Mouse (Mus musculus) kidney, postnatal 0 days (tissue): ENCODE results near the gene Otulinl. TPM values are rescaled to one million over a fixed set of nuclear protein-coding genes. Genes with fewer than 3 reads are reported as not detected.

Source experiments
- ATAC-seq: fragments of 200-750 bp; cut with Nextera tagmentation; replicated peaks from 2 replicates; pipeline ENCODE4 v1.8.0; 2017; ENCODE audit warnings: low read depth, moderate number of reproducible peaks, moderate TSS enrichment, moderate library complexity; ENCODE audit not compliant: low FRiP score
- DNase-seq: peaks from one replicate; pipeline ENCODE4 v3.0.0-alpha.2; 2016; ENCODE audit warnings: low spot score
- H3K27ac ChIP-seq: fragments of 300-500 bp; sonication (generic); 2 replicates; pipeline ENCODE4 v1.5.1; 2014; ENCODE audit warnings: mild to moderate bottlenecking
- H3K27me3 ChIP-seq: fragments of 300-500 bp; sonication (generic); 2 replicates; pipeline ENCODE4 v1.6.1; 2014; ENCODE audit warnings: low read length, mixed read lengths; ENCODE audit not compliant: insufficient read depth
- H3K36me3 ChIP-seq: fragments of 300-500 bp; sonication (generic); 2 replicates; pipeline ENCODE4 v1.6.1; 2014; ENCODE audit warnings: low read length, mixed read lengths; ENCODE audit not compliant: insufficient read depth
- H3K4me1 ChIP-seq: fragments of 300-500 bp; sonication (generic); replicated peaks from 2 replicates; pipeline ENCODE4 v1.6.1; 2014; ENCODE audit warnings: antibody characterized with exemption, low read length, mixed read lengths; ENCODE audit not compliant: insufficient read depth
- H3K4me2 ChIP-seq: fragments of 300-500 bp; sonication (generic); 2 replicates; pipeline ENCODE4 v1.6.1; 2014; ENCODE audit warnings: mild to moderate bottlenecking, low read length, moderate library complexity, mixed read lengths
- H3K4me3 ChIP-seq: fragments of 300-500 bp; sonication (generic); replicated peaks from 2 replicates; pipeline ENCODE4 v1.5.1; 2014; ENCODE audit warnings: low read depth, low read length
- H3K9ac ChIP-seq: fragments of 300-500 bp; sonication (generic); 2 replicates; pipeline ENCODE4 v1.6.1; 2014; ENCODE audit warnings: low read depth, low read length
- H3K9me3 ChIP-seq: fragments of 300-500 bp; sonication (generic); replicated peaks from 2 replicates; pipeline ENCODE4 v1.6.1; 2016; ENCODE audit warnings: low read length, inconsistent platforms, mixed read lengths
- CTCF ChIP-seq: IDR thresholded peaks from 2 replicates; pipeline ENCODE4 v1.5.1; 2016; ENCODE audit warnings: antibody characterized with exemption, low read depth, mild to moderate bottlenecking, moderate library complexity
- WGBS: fragments of 180-500 bp; shearing (Covaris S2); extraction: QIAGEN DNeasy Blood & Tissue Kit; methylation state at CpG from one replicate; pipeline ENCODE4 v1.1.7; 2014; 5-methylcytosine and 5-hydroxymethylcytosine counted together
- polyA plus RNA-seq: library from polyadenylated mRNA; unstranded; fragments of >200 nt; fragmentation: Nextera tagmentation; extraction: Ambion mirVana; gene quantifications from 2 replicates; pipeline ENCODE4 v1.2.1, GENCODE M21; 2015

Otulinl gene
- polyA plus RNA-seq, 1 experiment from 2014 or later = 28.4 TPM

DNA sequence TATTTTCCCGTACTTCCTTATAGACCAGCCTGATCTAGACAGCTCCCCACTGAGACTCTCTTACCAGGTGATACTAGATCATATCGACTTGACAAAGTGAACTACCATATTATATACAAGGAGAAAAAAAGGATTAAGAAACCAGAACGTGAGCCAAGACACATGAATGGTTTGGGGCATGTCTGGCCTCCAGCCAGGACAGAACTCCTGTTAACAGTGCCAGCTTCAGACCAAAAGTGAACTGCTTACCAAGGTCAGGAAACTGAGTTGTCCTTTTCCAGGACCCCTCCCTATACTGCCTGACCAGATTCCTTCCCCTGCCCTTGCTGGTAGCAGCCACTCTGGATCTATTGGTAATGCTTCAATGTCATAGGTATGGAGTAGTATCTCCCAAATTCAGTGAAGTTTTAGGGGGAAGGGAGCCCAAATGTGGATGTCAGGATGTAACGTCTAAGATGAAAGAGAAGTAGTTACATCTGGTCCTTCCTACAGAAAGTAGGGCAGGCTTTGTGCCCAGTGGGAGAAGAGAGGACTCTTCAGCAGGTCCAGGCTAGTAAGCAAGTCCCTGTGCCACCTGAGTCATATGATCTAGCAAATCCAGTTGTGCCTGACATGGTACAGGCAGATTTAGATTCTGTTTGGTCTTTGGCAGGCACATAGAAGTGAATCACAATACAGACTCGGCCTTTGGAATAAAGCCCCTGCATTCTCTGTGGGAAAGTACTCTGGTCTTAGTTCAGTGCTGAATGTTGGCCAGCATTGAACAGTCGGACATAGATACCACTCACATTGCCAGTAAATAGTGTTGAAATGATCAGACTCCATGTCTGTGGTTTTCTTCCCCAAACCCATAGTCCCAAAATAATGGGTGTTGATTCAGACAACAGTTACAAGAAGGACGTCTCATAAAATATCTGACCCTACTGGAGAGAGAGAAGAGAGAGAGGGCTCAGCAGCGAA, 47.2 kb downstream of the Otulinl start:
- H3K4me3 ChIP-seq = no peak overlapping the region
- no peak for ATAC-seq
- DNase-seq = no peak
- H3K9ac ChIP-seq = no peak overlapping the region
- no peak for TF ChIP-seq CTCF
- H3K27ac ChIP-seq = no peak overlapping the region
- no peaks in the 10 kb centered on the region for H3K9me3 ChIP-seq
- 75% methylated on average over 8 of the region's 8 CpGs for WGBS
- H3K27me3 ChIP-seq = no peaks in the 10 kb centered on the region
- no peaks in the 10 kb centered on the region for H3K36me3 ChIP-seq
- H3K4me2 ChIP-seq = no peak overlapping the region
- H3K4me1 ChIP-seq = peaks cover 1% of the 10 kb centered on the region

DNA sequence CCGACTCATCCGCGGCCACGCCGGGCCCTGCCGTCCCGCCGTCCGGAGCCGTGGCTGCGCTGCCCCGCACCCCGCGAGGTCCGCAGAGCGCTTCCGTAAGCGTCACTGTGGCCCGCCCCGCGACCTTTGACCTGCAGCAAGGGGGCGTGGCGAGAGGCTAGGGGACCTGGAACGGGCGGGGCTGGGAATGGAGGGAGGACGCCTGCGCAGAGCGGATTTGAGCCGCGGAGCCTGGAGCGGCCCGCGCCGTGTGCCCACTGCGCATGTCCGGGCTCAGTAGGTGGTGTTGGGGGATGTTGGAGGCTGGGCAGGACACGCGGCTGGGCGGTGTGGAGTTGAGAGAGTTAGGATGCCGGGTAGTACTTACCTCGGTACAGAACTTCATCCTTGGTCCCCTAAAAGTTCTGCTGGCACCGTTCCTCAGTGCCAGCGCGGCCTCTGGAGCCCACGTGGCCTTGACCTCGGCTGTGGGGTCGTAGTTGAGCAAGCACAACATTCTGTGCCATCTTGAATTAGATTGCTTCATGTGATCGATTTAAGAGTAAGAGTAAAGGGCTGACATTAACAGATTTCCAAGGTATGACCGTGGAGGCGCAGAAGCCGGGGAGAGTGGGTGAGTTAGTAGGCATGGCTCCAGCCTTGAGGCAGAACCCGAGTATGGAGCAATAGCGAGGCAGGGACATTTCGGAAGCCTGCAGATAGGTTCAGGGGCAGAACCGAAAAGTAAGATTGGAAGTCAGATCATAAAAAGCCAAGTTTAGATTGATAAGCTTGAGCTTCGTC, 50.6 kb downstream of the Otulinl start, which contains the start of gene Otulin:
Gene Otulin (minus strand): TSS at position 93 of the 783 bp plus-strand sequence.
- peak within 1 kb of the TSS; percentile 69 for H3K27ac ChIP-seq
- no peaks in the 10 kb centered on the region for H3K9me3 ChIP-seq
- ATAC-seq = peak; percentile 99
- 0 out of 2 replicates have a peak, but pooled peaks cover 3% of the 10 kb centered on the region for H3K36me3 ChIP-seq
- 5% methylated on average over 56 of the region's 56 CpGs for WGBS
- H3K9ac ChIP-seq = peak within 1 kb of the TSS; percentile 78
- H3K27me3 ChIP-seq = no peaks in the 10 kb centered on the region
- H3K4me3 ChIP-seq = peak within 1 kb of the TSS; percentile 85
- peak; percentile 29; the same call in 1 of the 2 replicates for TF ChIP-seq CTCF
- DNase-seq = peak; percentile 98
- H3K4me1 ChIP-seq = peaks cover 5% of the 10 kb centered on the region
- peak within 1 kb of the TSS; percentile 75 for H3K4me2 ChIP-seq

DNA sequence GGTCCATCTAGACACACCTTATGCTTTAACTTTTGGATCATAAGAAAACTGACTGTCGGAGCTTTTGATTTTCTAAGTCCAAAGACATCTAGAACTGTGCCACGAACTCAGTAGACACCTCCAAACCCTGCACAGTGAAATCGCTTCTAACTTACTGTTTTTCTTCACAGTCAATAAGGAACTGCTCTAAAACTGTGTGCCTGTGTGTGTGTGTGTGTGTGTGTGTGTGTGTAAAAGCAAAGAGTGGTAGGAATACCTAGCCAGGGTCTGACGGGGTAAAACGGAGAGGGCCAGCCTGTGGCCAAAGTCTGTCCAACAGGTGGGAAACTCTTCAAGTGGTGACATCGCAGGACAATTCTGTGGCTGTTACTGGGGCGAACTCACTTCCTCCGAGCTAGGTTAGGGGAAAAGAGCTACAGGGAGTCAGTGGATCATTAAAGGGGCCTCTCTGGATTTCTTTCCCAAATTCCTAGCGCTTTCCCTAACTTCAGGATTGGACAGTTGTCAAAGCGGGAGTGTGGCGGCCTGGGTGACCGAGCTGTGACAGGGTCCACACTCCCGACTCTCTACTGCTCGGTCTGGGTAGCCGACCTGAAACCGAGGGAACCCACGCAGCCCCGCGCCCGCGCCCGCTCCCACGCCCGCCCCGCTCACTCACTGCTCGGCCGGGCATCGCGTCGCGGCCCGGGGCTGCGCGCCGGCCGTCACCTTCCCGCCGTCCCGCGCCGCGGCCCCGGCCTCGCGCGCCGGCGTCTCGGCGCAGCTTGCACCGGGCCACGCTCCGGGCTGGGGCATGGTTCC, 51.4 kb downstream of the Otulinl start:
- DNase-seq = peak; percentile 52
- H3K9me3 ChIP-seq = no peaks in the 10 kb centered on the region
- H3K4me3 ChIP-seq = peak overlapping the region; percentile 85
- ATAC-seq = peak; percentile 72; the same call in 1 of the 2 replicates
- H3K9ac ChIP-seq = peak overlapping the region; percentile 78
- no peaks in the 10 kb centered on the region for H3K27me3 ChIP-seq
- 1% methylated on average over 34 of the region's 53 CpGs for WGBS
- TF ChIP-seq CTCF = no peak
- peaks cover 5% of the 10 kb centered on the region for H3K4me1 ChIP-seq
- H3K27ac ChIP-seq = peak overlapping the region; percentile 69; the same call in 1 of the 2 replicates
- H3K4me2 ChIP-seq = peak overlapping the region; percentile 75
- H3K36me3 ChIP-seq = 0 out of 2 replicates have a peak, but pooled peaks cover 3% of the 10 kb centered on the region

DNA sequence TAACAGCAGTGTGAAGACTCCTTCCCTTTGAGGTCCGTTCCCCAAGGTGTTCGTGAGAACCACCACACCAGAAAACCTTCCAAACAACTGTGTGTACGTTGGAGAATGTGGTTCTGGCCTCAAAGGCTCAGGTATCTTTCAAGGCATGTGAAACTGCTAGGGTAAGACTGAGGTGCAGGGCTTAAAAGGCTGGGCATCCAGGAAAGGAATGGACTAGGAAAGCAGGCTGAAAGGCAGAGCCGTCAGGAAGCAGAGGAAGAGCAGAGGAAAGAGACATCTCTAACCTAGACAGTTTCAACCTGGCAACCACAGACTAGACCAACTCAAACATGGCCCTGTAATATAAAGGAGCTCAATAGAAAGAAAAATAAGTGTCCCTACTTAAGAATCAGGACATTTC, 52.3 kb downstream of the Otulinl start:
- TF ChIP-seq CTCF = no peak
- Histone ChIP-seq H3K9me3 (no peaks in the 10 kb centered on the region), H3K27me3 (no peaks in the 10 kb centered on the region), H3K4me3 (peak overlapping the region; percentile 85), H3K27ac (no peak overlapping the region), H3K4me1 (peaks cover 5% of the 10 kb centered on the region), H3K4me2 (peak overlapping the region; percentile 75), H3K9ac (no peak overlapping the region), H3K36me3 (0 out of 2 replicates have a peak, but pooled peaks cover 3% of the 10 kb centered on the region)
- ATAC-seq (no peak), DNase-seq (no peak)
- 73% methylated on average over 4 of the region's 4 CpGs for WGBS

DNA sequence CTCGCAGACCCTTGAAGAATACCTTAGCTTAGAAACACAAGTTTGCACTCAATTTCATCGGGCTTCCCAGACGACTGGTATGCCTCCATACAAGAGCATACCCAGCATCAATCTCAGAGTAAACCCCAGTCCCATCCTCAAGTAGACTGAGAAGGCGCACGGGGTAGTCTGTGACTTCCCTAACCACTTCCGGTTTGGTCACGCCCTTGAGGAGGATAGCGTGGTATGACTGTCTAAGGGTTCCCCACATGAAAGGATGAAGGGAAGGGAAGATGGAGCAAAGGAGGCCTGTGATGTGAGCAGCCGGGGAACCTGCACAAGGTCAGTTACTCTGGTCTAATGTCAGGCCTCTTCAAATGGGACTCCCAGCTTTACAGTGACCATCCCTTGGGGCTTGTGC, 53.6 kb downstream of the Otulinl start:
- Histone ChIP-seq H3K4me2 (no peak overlapping the region), H3K4me3 (no peak overlapping the region), H3K4me1 (peaks cover 5% of the 10 kb centered on the region), H3K27ac (no peak overlapping the region), H3K27me3 (no peaks in the 10 kb centered on the region), H3K9me3 (no peaks in the 10 kb centered on the region), H3K9ac (no peak overlapping the region), H3K36me3 (0 out of 2 replicates have a peak, but pooled peaks cover 8% of the 10 kb centered on the region)
- ATAC-seq (no peak), DNase-seq (no peak)
- no peak for TF ChIP-seq CTCF
- 91% methylated on average over 9 of the region's 9 CpGs for WGBS
